Mouse (Mus musculus): ENCODE results near the gene Rad54l. TPM values are rescaled to one million over a fixed set of nuclear protein-coding genes. Genes with fewer than 3 reads are reported as not detected.

The Rad54l gene
- polyA plus RNA-seq, 1 experiment from 2014 or later, result 79.2 TPM

GRCm38 (mm10) chr4:116143891-116144717 is 20.6 kb upstream of the Rad54l start:
- no peaks in the 10 kb centered on the region for H3K9me3 ChIP-seq (ENCODE audit: control insufficient read depth, low read length)
- DNase-seq (ENCODE audit: low spot score) (peak; percentile 79), ATAC-seq (replicated peaks; ENCODE audit: low FRiP score) (peak; percentile 75)
- peaks cover 2% of the 10 kb centered on the region; the same call in 1 of the 2 replicates for H3K4me1 ChIP-seq (replicated peaks; ENCODE audit: control insufficient read depth, insufficient read depth, low read length)
- peak overlapping the region; percentile 63 for H3K4me3 ChIP-seq (ENCODE audit: low read depth, low read length)
- H3K27me3 ChIP-seq (ENCODE audit: control insufficient read depth, insufficient read depth, low read length), result peaks cover 3% of the 10 kb centered on the region
- no peaks in the 10 kb centered on the region for H3K36me3 ChIP-seq (ENCODE audit: control insufficient read depth, insufficient read depth, low read length)
- under 1% methylated on average over 40 of the region's 47 CpGs for WGBS
- peak overlapping the region; percentile 77 for H3K9ac ChIP-seq (ENCODE audit: low read length)
- H3K27ac ChIP-seq (ENCODE audit: low read depth, low read length), result no peak overlapping the region
- H3K4me2 ChIP-seq (ENCODE audit: low read depth, low read length, severe bottlenecking), result peak overlapping the region; percentile 92

- 8% methylated on average over 7 of the region's 7 CpGs for WGBS
- Histone ChIP-seq H3K9me3 (ENCODE audit: control insufficient read depth, low read length) (no peaks in the 10 kb centered on the region), H3K9ac (ENCODE audit: low read length) (no peak overlapping the region), H3K27me3 (ENCODE audit: control insufficient read depth, insufficient read depth, low read length) (peaks cover 3% of the 10 kb centered on the region), H3K36me3 (ENCODE audit: control insufficient read depth, insufficient read depth, low read length) (no peaks in the 10 kb centered on the region), H3K4me1 (replicated peaks; ENCODE audit: control insufficient read depth, insufficient read depth, low read length) (peaks cover 2% of the 10 kb centered on the region; the same call in 1 of the 2 replicates), H3K4me2 (ENCODE audit: low read depth, low read length, severe bottlenecking) (peak overlapping the region; percentile 92; the same call in 1 of the 2 replicates), H3K4me3 (ENCODE audit: low read depth, low read length) (peak overlapping the region; percentile 63), H3K27ac (ENCODE audit: low read depth, low read length) (no peak overlapping the region)
- no peak; the same call in 1 of the 2 replicates for ATAC-seq (replicated peaks; ENCODE audit: low FRiP score)
- DNase-seq (ENCODE audit: low spot score), result no peak
Observed at GRCm38 (mm10) chr4:116143317-116143811, 19.9 kb upstream of the Rad54l start.

GRCm38 (mm10) chr4:116142269-116142668 is 18.8 kb upstream of the Rad54l start:
- Histone ChIP-seq H3K9me3 (ENCODE audit: control insufficient read depth, low read length) (no peaks in the 10 kb centered on the region), H3K4me3 (ENCODE audit: low read depth, low read length) (no peak overlapping the region), H3K9ac (ENCODE audit: low read length) (no peak overlapping the region), H3K4me1 (replicated peaks; ENCODE audit: control insufficient read depth, insufficient read depth, low read length) (peaks cover 2% of the 10 kb centered on the region; the same call in 1 of the 2 replicates), H3K4me2 (ENCODE audit: low read depth, low read length, severe bottlenecking) (no peak overlapping the region), H3K27ac (ENCODE audit: low read depth, low read length) (no peak overlapping the region), H3K36me3 (ENCODE audit: control insufficient read depth, insufficient read depth, low read length) (no peaks in the 10 kb centered on the region), H3K27me3 (ENCODE audit: control insufficient read depth, insufficient read depth, low read length) (peaks cover 3% of the 10 kb centered on the region)
- no peak for ATAC-seq (replicated peaks; ENCODE audit: low FRiP score)
- 85% methylated on average over 7 of the region's 7 CpGs for WGBS
- no peak for DNase-seq (ENCODE audit: low spot score)

GRCm38 (mm10) chr4:116141736-116142135 is 18.2 kb upstream of the Rad54l start:
- H3K27ac ChIP-seq (ENCODE audit: low read depth, low read length), result no peak overlapping the region
- H3K4me2 ChIP-seq (ENCODE audit: low read depth, low read length, severe bottlenecking), result no peak overlapping the region
- H3K4me1 ChIP-seq (replicated peaks; ENCODE audit: control insufficient read depth, insufficient read depth, low read length), result peaks cover 2% of the 10 kb centered on the region; the same call in 1 of the 2 replicates
- WGBS, result 67% methylated on average over 1 of the region's 1 CpGs
- no peak overlapping the region for H3K9ac ChIP-seq (ENCODE audit: low read length)
- H3K9me3 ChIP-seq (ENCODE audit: control insufficient read depth, low read length), result no peaks in the 10 kb centered on the region
- no peaks in the 10 kb centered on the region for H3K36me3 ChIP-seq (ENCODE audit: control insufficient read depth, insufficient read depth, low read length)
- no peak for DNase-seq (ENCODE audit: low spot score)
- ATAC-seq (replicated peaks; ENCODE audit: low FRiP score), result no peak
- peaks cover 3% of the 10 kb centered on the region for H3K27me3 ChIP-seq (ENCODE audit: control insufficient read depth, insufficient read depth, low read length)
- H3K4me3 ChIP-seq (ENCODE audit: low read depth, low read length), result no peak overlapping the region

- Histone ChIP-seq H3K4me2 (ENCODE audit: low read depth, low read length, severe bottlenecking) (no peak overlapping the region), H3K4me3 (ENCODE audit: low read depth, low read length) (no peak overlapping the region), H3K4me1 (replicated peaks; ENCODE audit: control insufficient read depth, insufficient read depth, low read length) (peaks cover 2% of the 10 kb centered on the region; the same call in 1 of the 2 replicates), H3K27me3 (ENCODE audit: control insufficient read depth, insufficient read depth, low read length) (peaks cover 3% of the 10 kb centered on the region), H3K9me3 (ENCODE audit: control insufficient read depth, low read length) (no peaks in the 10 kb centered on the region), H3K36me3 (ENCODE audit: control insufficient read depth, insufficient read depth, low read length) (no peaks in the 10 kb centered on the region), H3K27ac (ENCODE audit: low read depth, low read length) (no peak overlapping the region), H3K9ac (ENCODE audit: low read length) (no peak overlapping the region)
- no peak for ATAC-seq (replicated peaks; ENCODE audit: low FRiP score)
- DNase-seq (ENCODE audit: low spot score), result no peak
- WGBS, result 86% methylated on average over 7 of the region's 7 CpGs
Observed at GRCm38 (mm10) chr4:116140801-116141574, 17.5 kb upstream of the Rad54l start.

- H3K4me2 ChIP-seq (ENCODE audit: low read depth, low read length, severe bottlenecking), result no peak overlapping the region
- no peak for DNase-seq (ENCODE audit: low spot score)
- whole genome bisulfite sequencing, result 46% methylated on average over 13 of the region's 13 CpGs
Observed at GRCm38 (mm10) chr4:116137421-116137996, 14.0 kb upstream of the Rad54l start.

GRCm38 (mm10) chr4:116134990-116135389 is 11.5 kb upstream of the Rad54l start:
- H3K4me3 ChIP-seq (ENCODE audit: low read depth, low read length), result no peak overlapping the region
- 42% methylated on average over 2 of the region's 2 CpGs for WGBS
- no peaks in the 10 kb centered on the region for H3K36me3 ChIP-seq (ENCODE audit: control insufficient read depth, insufficient read depth, low read length)
- H3K4me2 ChIP-seq (ENCODE audit: low read depth, low read length, severe bottlenecking), result no peak overlapping the region
- H3K27me3 ChIP-seq (ENCODE audit: control insufficient read depth, insufficient read depth, low read length), result no peaks in the 10 kb centered on the region
- DNase-seq (ENCODE audit: low spot score), result no peak
- H3K9me3 ChIP-seq (ENCODE audit: control insufficient read depth, low read length), result no peaks in the 10 kb centered on the region
- ATAC-seq (replicated peaks; ENCODE audit: low FRiP score), result no peak
- no peak overlapping the region for H3K9ac ChIP-seq (ENCODE audit: low read length)
- no peak overlapping the region for H3K27ac ChIP-seq (ENCODE audit: low read depth, low read length)
- H3K4me1 ChIP-seq (replicated peaks; ENCODE audit: control insufficient read depth, insufficient read depth, low read length), result no peaks in the 10 kb centered on the region

More at GRCm38 (mm10) chr4:116137421-116137996, 14.0 kb upstream of the Rad54l start:
- ATAC-seq (replicated peaks; ENCODE audit: low FRiP score), result no peak
- H3K4me3 ChIP-seq (ENCODE audit: low read depth, low read length), result no peak overlapping the region
- no peaks in the 10 kb centered on the region for H3K4me1 ChIP-seq (replicated peaks; ENCODE audit: control insufficient read depth, insufficient read depth, low read length)
- H3K36me3 ChIP-seq (ENCODE audit: control insufficient read depth, insufficient read depth, low read length), result no peaks in the 10 kb centered on the region
- no peak overlapping the region for H3K9ac ChIP-seq (ENCODE audit: low read length)
- H3K27ac ChIP-seq (ENCODE audit: low read depth, low read length), result no peak overlapping the region
- no peaks in the 10 kb centered on the region for H3K9me3 ChIP-seq (ENCODE audit: control insufficient read depth, low read length)
- H3K27me3 ChIP-seq (ENCODE audit: control insufficient read depth, insufficient read depth, low read length), result no peaks in the 10 kb centered on the region

GRCm38 (mm10) chr4:116133126-116133525 is 9.6 kb upstream of the Rad54l start:
- 88% methylated on average over 4 of the region's 4 CpGs for WGBS
- Histone ChIP-seq H3K4me1 (replicated peaks; ENCODE audit: control insufficient read depth, insufficient read depth, low read length) (no peaks in the 10 kb centered on the region), H3K27ac (ENCODE audit: low read depth, low read length) (no peak overlapping the region), H3K9ac (ENCODE audit: low read length) (no peak overlapping the region), H3K4me2 (ENCODE audit: low read depth, low read length, severe bottlenecking) (no peak overlapping the region), H3K27me3 (ENCODE audit: control insufficient read depth, insufficient read depth, low read length) (no peaks in the 10 kb centered on the region), H3K4me3 (ENCODE audit: low read depth, low read length) (no peak overlapping the region), H3K36me3 (ENCODE audit: control insufficient read depth, insufficient read depth, low read length) (no peaks in the 10 kb centered on the region), H3K9me3 (ENCODE audit: control insufficient read depth, low read length) (no peaks in the 10 kb centered on the region)
- no peak for DNase-seq (ENCODE audit: low spot score)
- no peak for ATAC-seq (replicated peaks; ENCODE audit: low FRiP score)
